Mouse (Mus musculus) cortical plate, adult 2 months (tissue): ENCODE measurements around the gene Cd209f.

Experiments
- CTCF ChIP-seq: fragments of 200-500 bp; IDR thresholded peaks from 2 replicates; pipeline ENCODE4 v1.5.1; 2011; ENCODE audit warnings: mild to moderate bottlenecking, control low read depth, low read length; ENCODE audit not compliant: insufficient read depth; ENCODE audit errors: extremely low read depth
- POLR2A ChIP-seq: fragments of 200-500 bp; IDR thresholded peaks from 2 replicates; pipeline ENCODE4 v1.6.1; 2011; ENCODE audit warnings: mild to moderate bottlenecking, low read length, control low read depth; ENCODE audit not compliant: insufficient read depth; ENCODE audit errors: extremely low read depth

GRCm38 (mm10) chr8:4141721-4142120 lies 36.1 kb upstream of the Cd209f start:
- TF ChIP-seq CTCF (no peak), POLR2A (no peak)
